Mouse (Mus musculus): ENCODE results near the gene Omd. TPM values are rescaled to one million over a fixed set of nuclear protein-coding genes. Genes with fewer than 3 reads are reported as not detected.

Gene Omd
- polyA plus RNA-seq, 2 experiments from 2014 or later: 0.28 to 1.1 TPM

- ATAC-seq: no peak
These were observed 26.5 kb downstream of the Omd start for GRCm38 (mm10) chr13:49608589-49609322.

- no peak for ATAC-seq
These were observed 34.8 kb downstream of the Omd start for GRCm38 (mm10) chr13:49617021-49617420.

- no peak for ATAC-seq
These were observed 36.1 kb downstream of the Omd start for GRCm38 (mm10) chr13:49618365-49618764.

GRCm38 (mm10) chr13:49623216-49623615, 41.0 kb downstream of the Omd start:
- no peak for ATAC-seq

GRCm38 (mm10) chr13:49628167-49628566, 45.9 kb downstream of the Omd start:
- no peak for ATAC-seq

- ATAC-seq: no peak
These were observed 46.8 kb downstream of the Omd start for GRCm38 (mm10) chr13:49629076-49629475.

- no peak for ATAC-seq
These were observed 57.7 kb downstream of the Omd start for GRCm38 (mm10) chr13:49639965-49640364.

Other genes starting within 250 kb of the Omd start
- 1 to 10 TPM; 5.9 to 6.1 TPM for gene Bicd2, start 240.9 kb upstream of the Omd start, polyA plus RNA-seq (2017; shearing (Covaris generic))
- gene Ippk, start 161.2 kb upstream of the Omd start, polyA plus RNA-seq (2017; shearing (Covaris generic)): 1 to 10 TPM; 3.9 to 7.1 TPM
- gene Tes3-ps, start 89.1 kb upstream of the Omd start, polyA plus RNA-seq (2017; shearing (Covaris generic)): 1 to 10 TPM; 5.2 to 8.4 TPM
- under 1 TPM; 0.05 to 0.14 TPM for gene Ecm2, start 77.7 kb upstream of the Omd start, polyA plus RNA-seq (2017; shearing (Covaris generic))
- gene Aspn, start 38.0 kb upstream of the Omd start, polyA plus RNA-seq (2017; shearing (Covaris generic)): not detected
- gene Ogn, start 25.6 kb downstream of the Omd start, polyA plus RNA-seq (2017; shearing (Covaris generic)): under 1 TPM; 0.16 to 0.30 TPM
- gene Cenpp, start 70.3 kb downstream of the Omd start, polyA plus RNA-seq (2017; shearing (Covaris generic)): 1 to 10 TPM; 3.0 to 4.0 TPM
- 10 to 100 TPM; 48.0 to 55.4 TPM for gene Nol8, start 70.6 kb downstream of the Omd start, polyA plus RNA-seq (2017; shearing (Covaris generic))
- 10 to 100 TPM; 34.9 to 48.6 TPM for gene Iars, start 99.6 kb downstream of the Omd start, polyA plus RNA-seq (2017; shearing (Covaris generic))
- not detected for gene Gm30302, start 216.5 kb downstream of the Omd start, polyA plus RNA-seq (2017; shearing (Covaris generic))